Comparison of ENCODE assay signal across 15 mouse cellular contexts in the genomic region with DNA sequence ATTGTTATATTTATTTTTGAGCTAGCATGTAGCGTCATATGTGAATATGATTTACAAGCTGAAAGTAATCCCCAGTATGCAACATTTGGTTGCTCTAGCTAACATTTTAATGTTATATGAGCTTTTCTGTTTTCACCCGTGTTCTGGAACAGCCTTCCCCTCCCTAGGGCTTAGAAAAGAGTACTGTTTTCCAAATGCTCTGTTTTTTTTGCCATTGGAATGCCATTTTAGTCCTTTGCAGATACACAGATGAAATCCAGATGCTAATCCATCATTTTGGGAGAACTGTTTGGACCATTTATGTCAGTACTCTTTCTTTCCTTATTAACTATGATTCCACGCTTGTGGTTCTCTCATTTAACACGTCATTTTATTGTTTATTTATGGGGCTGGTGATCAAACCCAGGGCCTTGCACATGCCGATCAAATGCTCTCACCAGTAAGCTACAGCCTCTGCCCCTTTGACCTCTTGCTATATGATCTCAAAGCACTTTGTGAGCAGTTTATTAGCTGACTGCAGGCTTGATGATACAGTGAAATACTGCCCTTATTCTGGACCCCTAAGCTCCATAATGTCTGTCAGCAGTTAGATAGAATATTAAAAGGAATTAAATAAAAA.
A peak's percentile ranks its signal among the peaks of the same experiment; 100 is the strongest.
DNase-seq lines count a peak whose midpoint lies in the region; ATAC-seq lines count a peak whose summit lies in the region.
"Had no signal": no experiment of that assay in that cellular context is flagged by ENCODE, and none has a peak within 500 bp of the region (broad histone marks: within the 10 kb centered on the region; RNA-seq: fewer than 3 reads in every experiment).

No protein-coding gene starts in this region.

- H3K9ac ChIP-seq in midbrain, embryonic 11.5 days (ENCODE audit: low read length) = no peak overlapping the region
- no peak overlapping the region for H3K9ac ChIP-seq in midbrain, embryonic 15.5 days
- no peak overlapping the region for H3K9ac ChIP-seq in embryonic facial prominence, embryonic 12.5 days
- H3K9ac ChIP-seq: liver, embryonic 13.5 days had no signal

- H3K4me3 ChIP-seq in heart, embryonic 10.5 days = no peak overlapping the region
- no peak overlapping the region for H3K4me3 ChIP-seq in midbrain, embryonic 11.5 days (ENCODE audit: low read depth, low read length)
- H3K4me3 ChIP-seq in midbrain, embryonic 15.5 days = no peak overlapping the region
- no peak overlapping the region for H3K4me3 ChIP-seq in embryonic facial prominence, embryonic 12.5 days
- H3K4me3 ChIP-seq: left cerebral cortex, adult 2 months; liver, embryonic 13.5 days had no signal

- no peak overlapping the region for H3K27ac ChIP-seq in heart, embryonic 10.5 days
- no peak overlapping the region for H3K27ac ChIP-seq in midbrain, embryonic 11.5 days (ENCODE audit: low read depth, low read length)
- H3K27ac ChIP-seq in midbrain, embryonic 15.5 days = no peak overlapping the region
- H3K27ac ChIP-seq in embryonic facial prominence, embryonic 12.5 days = no peak overlapping the region
- H3K27ac ChIP-seq: left cerebral cortex, adult 2 months; liver, embryonic 13.5 days had no signal

- no peaks in the 10 kb centered on the region for H3K27me3 ChIP-seq in heart, embryonic 10.5 days (ENCODE audit: insufficient read depth, poor library complexity, severe bottlenecking)
- H3K27me3 ChIP-seq in midbrain, embryonic 11.5 days (ENCODE audit: control insufficient read depth, insufficient read depth, low read length) = no peaks in the 10 kb centered on the region
- H3K27me3 ChIP-seq in midbrain, embryonic 15.5 days (replicated peaks) = no peaks in the 10 kb centered on the region
- no peaks in the 10 kb centered on the region for H3K27me3 ChIP-seq in embryonic facial prominence, embryonic 12.5 days
- H3K27me3 ChIP-seq: liver, embryonic 13.5 days had no signal

- H3K9me3 ChIP-seq in heart, embryonic 10.5 days = no peaks in the 10 kb centered on the region
- H3K9me3 ChIP-seq in midbrain, embryonic 11.5 days (ENCODE audit: control insufficient read depth, low read length) = no peaks in the 10 kb centered on the region
- H3K9me3 ChIP-seq in midbrain, embryonic 15.5 days = no peaks in the 10 kb centered on the region
- no peaks in the 10 kb centered on the region for H3K9me3 ChIP-seq in embryonic facial prominence, embryonic 12.5 days
- H3K9me3 ChIP-seq: liver, embryonic 13.5 days had no signal

- H3K4me1 ChIP-seq in heart, embryonic 10.5 days = no peaks in the 10 kb centered on the region
- peaks cover 5% of the 10 kb centered on the region for H3K4me1 ChIP-seq in midbrain, embryonic 11.5 days (ENCODE audit: control insufficient read depth, insufficient read depth, low read length)
- H3K4me1 ChIP-seq in midbrain, embryonic 15.5 days = peaks cover 10% of the 10 kb centered on the region
- peaks cover 10% of the 10 kb centered on the region; the same call in 1 of the 2 replicates for H3K4me1 ChIP-seq in embryonic facial prominence, embryonic 12.5 days
- H3K4me1 ChIP-seq: liver, embryonic 13.5 days had no signal

- WGBS in heart, embryonic 10.5 days = 46% methylated on average over 5 of the region's 5 CpGs
- 29% methylated on average over 5 of the region's 5 CpGs for WGBS in midbrain, embryonic 11.5 days
- WGBS in midbrain, embryonic 15.5 days = 29% methylated on average over 5 of the region's 5 CpGs
- WGBS in embryonic facial prominence, embryonic 12.5 days = 17% methylated on average over 5 of the region's 5 CpGs

- ATAC-seq in midbrain, embryonic 11.5 days (ENCODE audit: low FRiP score) = peak; percentile 52; the same call in 1 of the 2 replicates
- ATAC-seq in midbrain, embryonic 15.5 days (replicated peaks) = no peak
- ATAC-seq in embryonic facial prominence, embryonic 12.5 days (ENCODE audit: insufficient number of reproducible peaks, insufficient read depth, low FRiP score, low TSS enrichment) = 0 out of 2 replicates have a peak, but pooled peaks have one; percentile 41
- ATAC-seq: inflammation-experienced regulatory T-cells, adult 6 months had no signal

- peak; percentile 25 to 27 for DNase-seq in heart, adult 18-20 months
- DNase-seq in heart, embryonic 10.5 days (ENCODE audit: low spot score) = no peak
- DNase-seq in midbrain, embryonic 11.5 days (ENCODE audit: low spot score, missing footprints) = peak; percentile 85
- DNase-seq in skeletal muscle tissue, adult 2 months (ENCODE audit: low read depth, low spot score) = peak; percentile 59
- no peak for DNase-seq in thymus, postnatal 14 days
- no peak for DNase-seq in adrenal gland, adult 8-10 months
- DNase-seq: adrenal gland, postnatal 36 days; gastrocnemius, postnatal 10 days; kidney, postnatal 25 days; liver, embryonic 13.5 days; thymus, adult 2 months had no signal

- no peak overlapping the region for H3K4me2 ChIP-seq in midbrain, embryonic 11.5 days
- H3K4me2 ChIP-seq in midbrain, embryonic 15.5 days = no peak overlapping the region
- H3K4me2 ChIP-seq in embryonic facial prominence, embryonic 12.5 days (replicated peaks) = no peak overlapping the region
- H3K4me2 ChIP-seq: liver, embryonic 13.5 days had no signal

- no peaks in the 10 kb centered on the region for H3K36me3 ChIP-seq in heart, embryonic 10.5 days
- H3K36me3 ChIP-seq in midbrain, embryonic 11.5 days (ENCODE audit: control insufficient read depth, insufficient read depth, low read length) = no peaks in the 10 kb centered on the region
- no peaks in the 10 kb centered on the region for H3K36me3 ChIP-seq in midbrain, embryonic 15.5 days (replicated peaks)
- no peaks in the 10 kb centered on the region for H3K36me3 ChIP-seq in embryonic facial prominence, embryonic 12.5 days
- H3K36me3 ChIP-seq: liver, embryonic 13.5 days had no signal

Comparison
In these comparisons a context has a peak if more than half of its experiments do, and no peak if none do; other contexts are left out.
1. DNase-seq: peak in heart, adult 18-20 months (2 of 2), midbrain, embryonic 11.5 days (single experiment) and skeletal muscle tissue, adult 2 months (single experiment); none in heart, embryonic 10.5 days (single experiment), thymus, postnatal 14 days (single experiment) and adrenal gland, adult 8-10 months (single experiment).